Mouse (Mus musculus) gastrocnemius, adult 2 months (tissue): ENCODE measurements around the gene Slc25a39. TPM values are rescaled to one million over a fixed set of nuclear protein-coding genes. Genes with fewer than 3 reads are reported as not detected.

Source experiments
- DNase-seq: peaks from one replicate; pipeline ENCODE4 v3.0.0; 2022
- H3K27ac ChIP-seq: fragments of 200-600 bp; 2 replicates; pipeline ENCODE4 v1.8.1; 2022; ENCODE audit warnings: mild to moderate bottlenecking
- H3K4me3 ChIP-seq: fragments of 200-600 bp; 2 replicates; pipeline ENCODE4 v1.8.1; 2022; ENCODE audit warnings: mild to moderate bottlenecking, moderate library complexity
- CTCF ChIP-seq: fragments of 200-600 bp; IDR thresholded peaks from 2 replicates; pipeline ENCODE4 v1.8.1; 2022; ENCODE audit warnings: antibody characterized with exemption, mild to moderate bottlenecking, moderate library complexity
- intact Hi-C: fragments of 180-260 bp; cut with DNase I; formaldehyde crosslinking; loops from one replicate; pipeline ENCODE4 v1.15.1; 2025
- total RNA-seq, 2 experiments: library from RNA; stranded (reverse); gene quantifications; 2 replicates each; pipeline ENCODE4 v1.2.3; 2021

The Slc25a39 gene
- total RNA-seq, 2 experiments from 2014 or later = 51.4 to 76.4 TPM

GRCm38 (mm10) chr11:102443740-102444139, 36.0 kb upstream of the Slc25a39 start:
- no peak overlapping the region for H3K27ac ChIP-seq
- intact Hi-C loops = no loop called here
- H3K4me3 ChIP-seq = no peak overlapping the region
- no peak for DNase-seq
- no peak for TF ChIP-seq CTCF

GRCm38 (mm10) chr11:102442089-102442488, 34.3 kb upstream of the Slc25a39 start:
- H3K4me3 ChIP-seq = no peak overlapping the region
- intact Hi-C loops = no loop called here
- TF ChIP-seq CTCF = no peak
- DNase-seq = no peak
- no peak overlapping the region for H3K27ac ChIP-seq

DNA sequence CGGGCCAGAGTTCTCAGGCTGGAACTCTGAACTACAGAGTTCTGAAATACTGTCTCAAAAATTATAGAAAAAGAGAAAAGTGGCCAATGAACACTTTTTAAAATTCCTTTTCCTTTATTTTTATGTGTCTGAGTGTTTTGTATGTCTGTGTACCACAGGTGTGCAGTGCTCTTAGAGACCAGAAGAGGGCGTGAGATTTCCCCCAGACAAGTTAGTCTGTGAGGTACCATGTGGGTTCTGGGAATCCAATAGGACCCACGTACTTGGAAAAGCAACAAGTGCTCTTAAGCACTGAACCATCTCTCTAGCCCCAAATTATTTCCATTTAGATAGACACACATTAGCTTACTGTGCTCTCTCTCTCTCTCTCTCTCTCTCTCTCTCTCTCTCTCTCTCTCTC, 33.7 kb upstream of the Slc25a39 start:
- no peak overlapping the region for H3K4me3 ChIP-seq
- no peak overlapping the region for H3K27ac ChIP-seq
- intact Hi-C loops = no loop called here
- no peak for DNase-seq
- peak; percentile 29; the same call in 1 of the 2 replicates for TF ChIP-seq CTCF

DNA sequence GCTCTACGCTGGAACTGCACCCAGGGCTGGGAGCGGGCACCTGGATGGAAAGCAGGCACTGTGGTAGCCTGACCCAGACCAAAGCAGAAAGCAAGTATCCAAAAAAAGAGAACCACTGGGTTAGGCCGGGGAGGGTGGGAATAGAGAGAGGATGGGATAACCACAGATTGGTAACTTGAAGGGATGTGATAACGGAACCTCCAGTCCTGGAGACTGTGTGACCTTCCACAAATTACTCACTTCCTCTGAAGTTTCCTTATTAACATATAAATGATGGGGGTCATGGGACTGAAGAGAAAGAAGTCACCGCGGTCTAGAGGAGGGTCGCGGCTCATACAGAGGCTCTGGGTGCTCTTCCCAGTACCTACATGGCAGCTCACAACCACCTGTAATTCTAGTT, 32.5 kb upstream of the Slc25a39 start:
- intact Hi-C loops = no loop called here
- no peak overlapping the region for H3K4me3 ChIP-seq
- no peak for DNase-seq
- no peak overlapping the region for H3K27ac ChIP-seq
- no peak for TF ChIP-seq CTCF

DNA sequence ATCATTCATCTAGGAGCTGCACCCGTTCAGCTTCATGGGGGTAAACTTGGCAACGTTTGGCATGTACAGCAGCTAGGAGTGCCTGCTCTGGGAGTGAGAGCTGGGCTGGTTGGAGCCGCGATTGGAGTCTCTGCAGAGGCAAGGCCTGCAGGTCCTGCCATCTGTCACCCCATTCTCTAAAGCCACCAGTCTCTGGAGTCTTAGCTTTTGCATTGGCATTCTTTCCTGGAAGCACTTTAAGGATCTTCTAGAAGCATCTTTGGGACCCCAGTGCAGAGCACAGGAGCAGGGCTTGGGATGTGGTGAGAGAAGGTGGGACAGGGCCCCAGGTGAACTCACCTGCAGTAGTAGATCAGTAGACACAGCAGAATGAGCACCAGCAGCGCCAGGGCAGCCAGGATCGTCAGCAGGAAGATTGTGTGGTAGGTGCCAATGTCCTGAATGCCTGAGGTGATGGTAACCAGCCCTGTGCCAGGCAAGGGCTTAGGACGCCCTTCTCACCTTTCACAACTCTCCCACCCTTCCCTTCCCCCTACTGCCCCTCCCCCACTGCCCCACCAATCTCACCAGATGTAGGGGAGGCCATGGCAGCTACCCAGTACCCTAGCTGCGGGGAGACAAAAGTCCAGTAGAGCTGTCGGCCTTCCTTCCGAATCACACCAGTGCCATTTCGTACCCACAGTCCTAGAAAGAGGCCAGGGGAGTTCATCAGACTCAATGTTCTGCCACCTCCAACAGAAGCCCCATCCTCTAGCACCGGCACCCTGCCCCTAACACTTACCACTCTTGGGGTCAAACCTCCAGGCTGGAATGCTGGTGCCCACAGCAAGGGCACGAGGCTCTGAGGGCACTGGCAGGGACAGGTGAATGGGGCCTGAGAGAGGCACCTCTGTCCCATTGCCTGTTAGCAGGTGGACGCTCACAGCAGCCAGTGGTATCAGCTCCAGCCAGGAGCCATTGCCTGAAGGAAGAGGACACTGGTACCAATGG, 31.6 kb upstream of the Slc25a39 start:
- TF ChIP-seq CTCF = no peak
- Histone ChIP-seq H3K4me3 (no peak overlapping the region), H3K27ac (no peak overlapping the region)
- DNase-seq = no peak
- intact Hi-C loops = no loop called here

GRCm38 (mm10) chr11:102438212-102439092, 30.7 kb upstream of the Slc25a39 start:
- peak; percentile 87 for DNase-seq
- intact Hi-C loops = no loop called here
- Histone ChIP-seq H3K27ac (peak overlapping the region; percentile 64), H3K4me3 (peak overlapping the region; percentile 74)
- peak; percentile 88 for TF ChIP-seq CTCF

- TF ChIP-seq CTCF = peak; percentile 59
- intact Hi-C loops = no loop called here
- Histone ChIP-seq H3K4me3 (peak overlapping the region; percentile 74), H3K27ac (peak overlapping the region; percentile 64)
- DNase-seq = peak; percentile 84
These were observed 29.6 kb upstream of the Slc25a39 start for GRCm38 (mm10) chr11:102437120-102438061.

GRCm38 (mm10) chr11:102436471-102436790, 28.7 kb upstream of the Slc25a39 start:
- no peak for DNase-seq
- H3K27ac ChIP-seq = no peak overlapping the region
- intact Hi-C loops = no loop called here
- no peak overlapping the region for H3K4me3 ChIP-seq
- no peak for TF ChIP-seq CTCF

DNA sequence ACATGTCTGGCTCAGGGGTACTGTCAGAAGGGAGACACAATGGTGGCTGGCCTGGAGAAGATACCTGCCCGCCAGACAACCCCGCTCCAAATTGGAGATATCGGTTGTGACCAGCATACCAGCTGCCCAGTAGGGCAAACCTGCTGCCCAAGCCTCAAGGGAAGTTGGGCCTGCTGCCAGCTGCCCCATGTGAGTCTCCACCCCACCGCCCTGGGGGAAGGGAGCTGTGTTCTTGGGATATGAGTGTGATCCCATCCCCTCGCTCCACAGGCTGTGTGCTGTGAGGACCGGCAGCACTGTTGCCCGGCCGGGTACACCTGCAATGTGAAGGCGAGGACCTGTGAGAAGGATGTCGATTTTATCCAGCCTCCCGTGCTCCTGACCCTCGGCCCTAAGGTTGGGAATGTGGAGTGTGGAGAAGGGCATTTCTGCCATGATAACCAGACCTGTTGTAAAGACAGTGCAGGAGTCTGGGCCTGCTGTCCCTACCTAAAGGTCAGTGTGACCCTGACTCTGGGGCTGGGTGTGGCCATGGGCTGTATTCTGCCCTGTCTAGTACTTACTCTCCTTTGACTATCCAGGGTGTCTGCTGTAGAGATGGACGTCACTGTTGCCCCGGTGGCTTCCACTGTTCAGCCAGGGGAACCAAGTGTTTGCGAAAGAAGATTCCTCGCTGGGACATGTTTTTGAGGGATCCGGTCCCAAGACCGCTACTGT, 28.2 kb upstream of the Slc25a39 start:
- intact Hi-C loops = loop anchor here (2.0 kb wide), 1 partner anchor 127 kb away; no protein-coding TSS in a partner anchor
- Histone ChIP-seq H3K4me3 (no peak overlapping the region), H3K27ac (no peak overlapping the region)
- DNase-seq = no peak
- TF ChIP-seq CTCF = no peak

DNA sequence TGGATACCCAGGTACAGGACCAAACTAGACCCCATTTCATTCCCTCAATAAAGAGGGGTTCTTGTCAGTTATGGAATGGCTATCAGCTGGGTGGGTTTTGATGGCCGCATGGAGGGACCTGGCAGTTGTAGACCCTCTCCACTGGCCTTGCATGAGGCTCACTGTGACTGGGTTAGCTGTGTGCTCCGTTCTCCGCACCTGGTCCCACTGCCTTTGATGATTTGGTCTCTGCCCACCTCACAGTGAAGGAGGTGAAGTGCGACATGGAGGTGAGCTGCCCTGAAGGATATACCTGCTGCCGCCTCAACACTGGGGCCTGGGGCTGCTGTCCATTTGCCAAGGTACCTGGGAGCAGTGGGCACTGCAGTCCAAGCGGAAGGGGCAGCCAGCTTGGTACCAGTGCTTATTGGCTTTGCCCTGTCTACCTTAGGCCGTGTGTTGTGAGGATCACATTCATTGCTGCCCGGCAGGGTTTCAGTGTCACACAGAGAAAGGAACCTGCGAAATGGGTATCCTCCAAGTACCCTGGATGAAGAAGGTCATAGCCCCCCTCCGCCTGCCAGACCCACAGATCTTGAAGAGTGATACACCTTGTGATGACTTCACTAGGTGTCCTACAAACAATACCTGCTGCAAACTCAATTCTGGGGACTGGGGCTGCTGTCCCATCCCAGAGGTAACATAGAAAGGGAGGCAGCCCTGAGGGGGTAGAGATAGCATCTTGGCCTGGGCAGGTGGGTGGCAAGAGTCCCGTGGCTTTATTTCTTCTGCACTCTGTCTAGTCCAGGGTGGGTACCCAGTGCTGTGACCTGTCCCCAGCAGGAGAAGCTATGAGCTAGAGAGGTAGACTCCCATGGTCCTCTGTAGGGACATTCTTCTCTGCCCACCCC, 27.3 kb upstream of the Slc25a39 start:
- intact Hi-C loops = loop anchor here (2.0 kb wide), 1 partner anchor 126 kb away; no protein-coding TSS in a partner anchor
- no peak for DNase-seq
- no peak for TF ChIP-seq CTCF
- Histone ChIP-seq H3K4me3 (no peak overlapping the region), H3K27ac (no peak overlapping the region)
